Mouse (Mus musculus) gastrocnemius, postnatal 25 days (tissue): ENCODE measurements at regions not wholly inside any gene's neighbourhood (a gene's known extent, or its start where the extent isn't known, plus 50 kb on each side); places are given as distances from the start of the nearest gene placed in this dataset.
A peak's percentile ranks its signal among the peaks of the same experiment; 100 is the strongest.

ENCODE experiments used
- DNase-seq: peaks from one replicate; pipeline ENCODE4 v3.0.0; 2022

GRCm38 (mm10) chr10:111828610-111829009 lies 143.9 kb upstream of the Krr1 start:
- no peak for DNase-seq

- no peak for DNase-seq
Measured at GRCm38 (mm10) chr10:111829291-111829690, 143.2 kb upstream of the Krr1 start.

- DNase-seq = no peak
Measured at GRCm38 (mm10) chr10:111831105-111831504, 141.4 kb upstream of the Krr1 start.

GRCm38 (mm10) chr10:111833611-111834010 lies 138.9 kb upstream of the Krr1 start:
- DNase-seq = no peak

GRCm38 (mm10) chr10:111834280-111834679 lies 138.2 kb upstream of the Krr1 start:
- DNase-seq = no peak

GRCm38 (mm10) chr10:111834925-111835823 lies 137.3 kb upstream of the Krr1 start:
- DNase-seq = peak; percentile 65

GRCm38 (mm10) chr10:111836191-111836590 lies 136.3 kb upstream of the Krr1 start:
- no peak for DNase-seq

- DNase-seq = no peak
Measured at GRCm38 (mm10) chr10:111836802-111837201, 135.7 kb upstream of the Krr1 start.

GRCm38 (mm10) chr10:111842321-111842775 lies 130.1 kb upstream of the Krr1 start:
- DNase-seq = no peak

GRCm38 (mm10) chr10:111842896-111843295 lies 129.6 kb upstream of the Krr1 start:
- peak; percentile 31 for DNase-seq

GRCm38 (mm10) chr10:111843301-111843700 lies 129.2 kb upstream of the Krr1 start:
- no peak for DNase-seq

- no peak for DNase-seq
Measured at GRCm38 (mm10) chr10:111844144-111844543, 128.3 kb upstream of the Krr1 start.

GRCm38 (mm10) chr10:111845946-111846345 lies 126.5 kb upstream of the Krr1 start:
- no peak for DNase-seq

GRCm38 (mm10) chr10:111854254-111854653 lies 118.2 kb upstream of the Krr1 start:
- no peak for DNase-seq

- DNase-seq = no peak
Measured at GRCm38 (mm10) chr10:111855496-111855895, 117.0 kb upstream of the Krr1 start.

GRCm38 (mm10) chr10:111858403-111858802 lies 114.1 kb upstream of the Krr1 start:
- DNase-seq = no peak

- no peak for DNase-seq
Measured at GRCm38 (mm10) chr10:111865286-111865830, 107.1 kb upstream of the Krr1 start.

GRCm38 (mm10) chr10:111867102-111867501 lies 105.4 kb upstream of the Krr1 start:
- DNase-seq = no peak

GRCm38 (mm10) chr10:111867538-111867937 lies 104.9 kb upstream of the Krr1 start:
- DNase-seq = no peak

- DNase-seq = no peak
Measured at GRCm38 (mm10) chr10:111880354-111880753, 92.1 kb upstream of the Krr1 start.

- no peak for DNase-seq
Measured at GRCm38 (mm10) chr10:111881339-111882211, 90.9 kb upstream of the Krr1 start.

GRCm38 (mm10) chr10:111882521-111882920 lies 89.9 kb upstream of the Krr1 start:
- DNase-seq = no peak

GRCm38 (mm10) chr10:111884701-111885100 lies 87.8 kb upstream of the Krr1 start:
- DNase-seq = no peak
